Mouse (Mus musculus) thymus, adult 2 months (tissue): ENCODE measurements at regions not wholly inside any gene's neighbourhood (a gene's known extent, or its start where the extent isn't known, plus 50 kb on each side); places are given as distances from the start of the nearest gene placed in this dataset.
"Not testable (repeated sequence)": the region's sequence is repeated elsewhere in the genome, so short reads cannot be mapped to it uniquely, and the experiment has no call there.

Experiments used
- DNase-seq: peaks from one replicate; pipeline ENCODE4 v3.0.0; 2021
- H3K27ac ChIP-seq: fragments of 200-500 bp; 2 replicates; pipeline ENCODE4 v1.5.1; 2012; ENCODE audit warnings: low read length, control low read depth; ENCODE audit not compliant: control insufficient read depth, insufficient read depth
- H3K27me3 ChIP-seq: fragments of 200-500 bp; 2 replicates; pipeline ENCODE4 v1.6.1; 2012; ENCODE audit warnings: mild to moderate bottlenecking, low read length, moderate library complexity, mixed read lengths; ENCODE audit not compliant: control insufficient read depth, insufficient read depth
- H3K36me3 ChIP-seq: fragments of 200-500 bp; 2 replicates; pipeline ENCODE4 v1.6.1; 2012; ENCODE audit warnings: mild to moderate bottlenecking, low read length, moderate library complexity; ENCODE audit not compliant: control insufficient read depth, insufficient read depth
- H3K4me1 ChIP-seq: fragments of 200-500 bp; replicated peaks from 2 replicates; pipeline ENCODE4 v1.6.1; 2012; ENCODE audit warnings: low read length; ENCODE audit not compliant: control insufficient read depth, insufficient read depth
- H3K4me3 ChIP-seq: fragments of 200-500 bp; 2 replicates; pipeline ENCODE4 v1.5.1; 2012; ENCODE audit warnings: mild to moderate bottlenecking, low read length, control low read depth, moderate library complexity; ENCODE audit not compliant: control insufficient read depth, insufficient read depth
- CTCF ChIP-seq: fragments of 200-500 bp; IDR thresholded peaks from 2 replicates; pipeline ENCODE4 v1.5.1; 2012; ENCODE audit warnings: mild to moderate bottlenecking, control low read depth, low read length, moderate library complexity, borderline replicate concordance; ENCODE audit not compliant: control insufficient read depth, poor library complexity, insufficient read depth; ENCODE audit errors: extremely low read depth
- POLR2A ChIP-seq: fragments of 200-500 bp; IDR thresholded peaks from 2 replicates; pipeline ENCODE4 v1.6.1; 2012; ENCODE audit warnings: mild to moderate bottlenecking, low read length, control low read depth, moderate library complexity; ENCODE audit not compliant: control insufficient read depth, poor library complexity, insufficient read depth; ENCODE audit errors: extremely low read depth
- WGBS: fragments of 180-500 bp; shearing (Covaris S2); methylation state at CpG from one replicate; pipeline ENCODE4 v1.1.7; 2018; 5-methylcytosine and 5-hydroxymethylcytosine counted together

- no peak for TF ChIP-seq CTCF
- no peak for DNase-seq
- whole genome bisulfite sequencing = 52% methylated on average over 2 of the region's 2 CpGs
These were observed 311.0 kb upstream of the Ercc4 start for GRCm38 (mm10) chr16:12798523-12798922.

DNA sequence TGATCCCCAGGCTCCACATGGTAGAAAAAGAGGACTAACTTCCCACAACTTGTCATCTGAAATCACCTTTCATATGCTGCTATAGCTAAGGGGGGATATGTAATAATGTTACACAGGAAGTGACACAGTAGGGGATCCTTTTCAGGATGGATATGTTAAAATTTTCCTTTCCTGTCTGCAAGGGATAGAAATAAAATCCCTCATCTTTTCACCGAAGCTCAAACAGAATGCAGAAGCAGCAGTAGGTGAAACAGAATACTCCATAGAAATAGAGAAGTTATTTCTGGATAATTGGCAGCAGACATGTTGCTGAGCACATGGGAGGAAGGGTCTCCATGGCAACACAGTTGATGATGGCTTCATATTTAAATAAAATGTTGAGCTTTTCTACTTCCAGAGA lies 309.3 kb upstream of the Ercc4 start:
- Histone ChIP-seq H3K36me3 (no peaks in the 10 kb centered on the region), H3K27me3 (no peaks in the 10 kb centered on the region), H3K27ac (no peak overlapping the region), H3K4me1 (no peaks in the 10 kb centered on the region), H3K4me3 (no peak overlapping the region)
- WGBS = 75% methylated on average over 1 of the region's 1 CpGs
- DNase-seq = no peak
- TF ChIP-seq CTCF = no peak
- no peak for TF ChIP-seq POLR2A

More at GRCm38 (mm10) chr16:12798523-12798922, 311.0 kb upstream of the Ercc4 start:
- Histone ChIP-seq H3K36me3 (no peaks in the 10 kb centered on the region), H3K27ac (no peak overlapping the region), H3K27me3 (no peaks in the 10 kb centered on the region), H3K4me3 (no peak overlapping the region), H3K4me1 (no peaks in the 10 kb centered on the region)

GRCm38 (mm10) chr16:12802651-12803050 lies 306.8 kb upstream of the Ercc4 start:
- DNase-seq = no peak
- Histone ChIP-seq H3K27me3 (no peaks in the 10 kb centered on the region), H3K36me3 (no peaks in the 10 kb centered on the region), H3K27ac (no peak overlapping the region), H3K4me3 (no peak overlapping the region), H3K4me1 (no peaks in the 10 kb centered on the region)
- WGBS = 74% methylated on average over 1 of the region's 1 CpGs
- no peak for TF ChIP-seq POLR2A
- TF ChIP-seq CTCF = no peak

GRCm38 (mm10) chr16:12807351-12807871 lies 302.1 kb upstream of the Ercc4 start:
- TF ChIP-seq CTCF = no peak
- Histone ChIP-seq H3K4me3 (no peak overlapping the region), H3K4me1 (no peaks in the 10 kb centered on the region), H3K27ac (no peak overlapping the region), H3K27me3 (no peaks in the 10 kb centered on the region), H3K36me3 (no peaks in the 10 kb centered on the region)
- whole genome bisulfite sequencing = 72% methylated on average over 8 of the region's 8 CpGs
- DNase-seq = no peak

DNA sequence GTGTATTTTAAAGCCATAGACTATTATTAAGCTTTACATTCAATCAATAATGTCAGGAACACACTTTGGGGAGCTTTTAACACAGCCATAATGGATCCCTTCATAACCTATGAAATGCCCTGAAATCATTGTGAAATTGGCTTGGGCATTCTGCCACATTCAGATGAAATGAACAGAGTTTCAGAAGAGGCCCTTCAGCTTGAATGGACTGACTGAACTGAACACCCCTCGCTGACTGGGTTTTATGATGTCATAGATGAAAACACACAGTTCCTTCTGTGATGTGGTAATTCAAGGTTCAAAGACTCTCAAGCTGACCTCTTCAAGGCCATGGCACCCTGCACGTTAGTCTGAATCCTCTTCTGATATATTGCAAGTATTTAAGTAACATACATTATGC lies 298.4 kb upstream of the Ercc4 start:
- no peak for TF ChIP-seq CTCF
- TF ChIP-seq POLR2A = no peak
- no peak overlapping the region for H3K27ac ChIP-seq
- no peak for DNase-seq
- no peaks in the 10 kb centered on the region for H3K27me3 ChIP-seq
- no peaks in the 10 kb centered on the region for H3K4me1 ChIP-seq
- WGBS = 86% methylated on average over 2 of the region's 2 CpGs
- no peaks in the 10 kb centered on the region for H3K36me3 ChIP-seq
- no peak overlapping the region for H3K4me3 ChIP-seq

- DNase-seq = no peak
- H3K4me3 ChIP-seq = no peak overlapping the region
- H3K27me3 ChIP-seq = no peaks in the 10 kb centered on the region
- TF ChIP-seq CTCF (no peak), POLR2A (no peak)
- H3K36me3 ChIP-seq = no peaks in the 10 kb centered on the region
- no peaks in the 10 kb centered on the region for H3K4me1 ChIP-seq
- no peak overlapping the region for H3K27ac ChIP-seq
- 88% methylated on average over 6 of the region's 6 CpGs for WGBS
These were observed 284.8 kb upstream of the Ercc4 start for GRCm38 (mm10) chr16:12824646-12825045.

DNA sequence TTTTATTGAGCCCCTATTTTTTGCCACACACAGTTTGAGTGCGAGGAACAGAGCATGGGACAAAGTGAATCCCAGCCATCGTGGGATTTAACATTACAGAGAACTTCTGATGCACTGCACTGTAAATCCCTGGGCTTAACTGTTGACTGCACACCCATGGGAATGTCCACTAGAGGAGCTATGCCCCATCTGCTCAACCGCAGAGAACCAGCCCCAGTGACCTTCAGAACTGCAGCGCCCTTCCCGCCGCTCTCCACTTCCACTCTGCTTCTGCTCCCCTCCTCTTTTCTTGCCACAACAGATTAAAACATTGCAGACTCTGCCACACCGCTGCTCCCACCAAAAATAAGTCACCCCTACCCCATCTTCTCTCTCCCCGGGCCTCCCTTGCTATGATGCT lies 283.3 kb upstream of the Ercc4 start:
- no peak for DNase-seq
- no peaks in the 10 kb centered on the region for H3K36me3 ChIP-seq
- no peaks in the 10 kb centered on the region for H3K27me3 ChIP-seq
- TF ChIP-seq POLR2A (no peak), CTCF (no peak)
- no peak overlapping the region for H3K4me3 ChIP-seq
- H3K4me1 ChIP-seq = no peaks in the 10 kb centered on the region
- no peak overlapping the region for H3K27ac ChIP-seq
- 56% methylated on average over 8 of the region's 8 CpGs for WGBS

- H3K36me3 ChIP-seq, H3K27me3 ChIP-seq, H3K4me3 ChIP-seq, H3K27ac ChIP-seq, H3K4me1 ChIP-seq, DNase-seq: not testable (repeated sequence)
- 62% methylated on average over 1 of the region's 1 CpGs for WGBS
These were observed 278.2 kb upstream of the Ercc4 start for GRCm38 (mm10) chr16:12831308-12831707.
